Mouse (Mus musculus) skeletal muscle tissue, postnatal 0 days (tissue): ENCODE data around the gene Dennd1a. TPM values are rescaled to one million over a fixed set of nuclear protein-coding genes. Genes with fewer than 3 reads are reported as not detected.

Experiments
- microRNA-seq, 2 experiments: library from miRNA; unstranded; fragments of <30 nt; microRNA quantifications; one replicate each; pipeline ENCODE4; 2016
- polyA plus RNA-seq: library from polyadenylated mRNA; unstranded; fragments of >200 nt; fragmentation: Nextera tagmentation; extraction: Ambion mirVana; gene quantifications from 2 replicates; pipeline ENCODE4 v1.2.1, GENCODE M21; 2015

Gene Dennd1a
- 6.9 and 9.2 TPM in 2 replicates for polyA plus RNA-seq

DNA sequence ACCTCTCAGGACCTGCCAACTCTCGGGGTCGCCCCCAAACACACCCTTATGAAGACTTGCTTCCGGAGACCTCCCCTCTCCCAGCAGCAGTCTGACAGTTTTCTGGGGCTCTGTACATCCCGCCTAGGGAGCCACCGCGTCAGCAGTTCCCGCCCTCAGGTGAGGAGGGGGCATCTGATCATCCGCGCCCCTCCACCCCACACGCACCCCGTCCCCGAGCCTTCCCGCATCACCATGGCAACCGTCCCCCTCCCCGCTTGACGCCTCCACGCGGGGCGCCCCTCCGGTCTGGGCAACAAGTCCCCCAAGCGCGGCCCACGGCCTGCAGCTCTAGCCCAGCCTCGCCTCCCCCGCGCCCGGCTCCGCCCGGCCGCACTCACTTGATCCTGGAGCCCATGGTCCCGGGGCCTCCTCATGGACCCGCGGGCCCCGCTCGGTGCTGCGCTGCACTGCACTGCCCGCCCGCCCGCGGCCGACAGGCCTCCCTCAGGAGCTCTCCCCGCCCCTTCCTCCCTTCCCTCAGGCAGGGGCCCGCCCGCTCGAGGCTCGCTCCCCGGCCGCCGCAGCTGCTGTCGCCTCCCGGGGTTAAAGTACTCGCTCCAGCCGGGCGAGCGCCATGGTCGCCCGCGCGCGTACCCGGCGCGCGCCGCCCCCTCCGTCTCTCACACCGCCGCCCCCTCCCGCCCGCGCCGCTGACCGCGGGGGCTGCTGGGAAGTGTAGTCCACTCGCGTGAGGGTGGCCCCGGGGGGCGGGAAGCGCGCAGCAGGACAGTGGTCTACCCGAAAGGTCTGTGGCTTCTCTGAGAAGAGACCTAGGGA, at the start of gene Dennd1a:
TSS of gene Dennd1a (minus strand) at position 658 of the 819 bp plus-strand sequence.

DNA sequence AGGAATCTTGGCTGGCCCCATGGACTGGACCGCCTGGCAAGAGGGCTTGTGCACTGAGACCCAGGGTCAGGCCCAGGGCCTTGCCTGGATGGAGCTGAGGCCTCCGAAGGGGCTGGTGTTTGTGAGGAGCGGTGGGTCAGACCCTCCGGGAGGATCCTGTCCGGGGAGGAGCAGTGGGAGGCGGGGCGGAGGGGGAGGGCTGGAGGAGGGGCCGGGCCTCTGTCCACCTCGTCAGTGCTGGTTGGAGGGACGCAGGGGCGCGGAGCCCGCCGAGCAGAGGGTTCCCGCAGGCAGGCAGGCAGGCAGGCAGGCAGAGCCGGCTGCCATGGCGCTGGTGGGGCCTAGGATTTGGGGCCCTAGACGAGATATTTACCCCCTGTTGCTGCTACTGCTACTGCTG, 511.2 kb downstream of the Dennd1a start, which contains the start of gene Crb2:
TSS of gene Crb2 (plus strand) at position 234 of the 400 bp plus-strand sequence.

Small RNAs within 50 kb of the gene (microRNA-seq; reads per million reads assigned to microRNA genes)
- gene Gm44455, result 0 reads per million in 2 experiments

Other genes starting within 250 kb of the Dennd1a start
- gene Lhx2, start 51.9 kb upstream of the Dennd1a start, polyA plus RNA-seq, result 0.15 and 0.28 TPM in 2 replicates
- 32.1 and 36.4 TPM in 2 replicates for gene Nek6, start 224.3 kb upstream of the Dennd1a start, polyA plus RNA-seq